Mouse (Mus musculus): ENCODE measurements around the gene Lrrc63. TPM values are rescaled to one million over a fixed set of nuclear protein-coding genes. Genes with fewer than 3 reads are reported as not detected.

Lrrc63 gene
- polyA plus RNA-seq, 1 experiment from 2014 or later: not detected

DNA sequence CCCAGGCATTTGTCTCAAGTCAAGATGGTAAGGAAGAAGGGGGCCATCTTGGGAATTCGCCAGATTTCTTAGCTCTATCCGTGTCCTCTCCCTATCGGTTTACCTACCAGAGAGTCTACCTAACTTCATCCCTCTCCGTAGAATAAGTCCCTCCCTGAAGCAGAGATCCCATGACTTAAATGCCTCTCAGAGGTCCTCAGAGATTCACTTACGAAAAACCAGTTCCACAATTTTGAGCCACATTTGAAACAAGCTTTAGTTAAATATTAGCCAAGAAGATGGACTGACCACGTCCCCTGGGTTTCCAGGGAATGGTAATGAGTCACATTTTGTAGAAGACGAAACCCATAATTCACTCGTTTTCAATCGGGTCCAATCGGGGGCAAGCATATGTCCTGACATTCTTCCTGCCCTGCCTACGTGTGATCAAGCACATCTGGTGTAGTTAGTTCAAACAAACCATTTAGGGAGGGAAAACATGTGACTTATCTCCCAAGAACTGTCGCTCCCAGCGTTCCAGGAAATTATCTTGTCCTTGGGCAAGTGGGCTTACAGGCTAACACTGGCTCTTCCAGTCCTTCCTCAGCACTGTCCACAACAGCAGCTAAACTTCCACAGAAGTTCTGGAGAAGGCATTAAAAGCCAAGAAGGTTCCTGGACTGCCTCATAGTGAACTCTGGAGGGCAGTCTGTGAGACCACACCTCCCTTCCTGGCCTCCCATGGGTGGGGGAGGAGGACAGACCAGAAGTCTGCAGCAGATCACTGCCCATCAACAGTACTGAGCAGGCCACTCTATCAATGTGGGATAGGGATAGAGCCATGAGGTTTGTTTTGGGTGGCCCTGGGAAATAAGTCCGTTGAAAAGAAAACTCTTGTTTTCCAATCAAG is 76.0 kb downstream of the Lrrc63 start:
- 85% methylated on average over 14 of the region's 14 CpGs for WGBS
- H3K9ac ChIP-seq: no peak overlapping the region
- H3K4me3 ChIP-seq (replicated peaks; ENCODE audit: low read length): no peak overlapping the region
- H3K4me1 ChIP-seq (replicated peaks; ENCODE audit: control insufficient read depth, insufficient read depth, low read length): no peaks in the 10 kb centered on the region
- H3K27ac ChIP-seq: no peak overlapping the region
- DNase-seq (ENCODE audit: low spot score): no peak
- H3K36me3 ChIP-seq (replicated peaks; ENCODE audit: control insufficient read depth, insufficient read depth): no peaks in the 10 kb centered on the region
- H3K27me3 ChIP-seq (ENCODE audit: control insufficient read depth, insufficient read depth, low read length): no peaks in the 10 kb centered on the region
- no peak for ATAC-seq (ENCODE audit: low FRiP score)
- no peaks in the 10 kb centered on the region for H3K9me3 ChIP-seq (ENCODE audit: control insufficient read depth, low read length)
- H3K4me2 ChIP-seq (replicated peaks): no peak overlapping the region

DNA sequence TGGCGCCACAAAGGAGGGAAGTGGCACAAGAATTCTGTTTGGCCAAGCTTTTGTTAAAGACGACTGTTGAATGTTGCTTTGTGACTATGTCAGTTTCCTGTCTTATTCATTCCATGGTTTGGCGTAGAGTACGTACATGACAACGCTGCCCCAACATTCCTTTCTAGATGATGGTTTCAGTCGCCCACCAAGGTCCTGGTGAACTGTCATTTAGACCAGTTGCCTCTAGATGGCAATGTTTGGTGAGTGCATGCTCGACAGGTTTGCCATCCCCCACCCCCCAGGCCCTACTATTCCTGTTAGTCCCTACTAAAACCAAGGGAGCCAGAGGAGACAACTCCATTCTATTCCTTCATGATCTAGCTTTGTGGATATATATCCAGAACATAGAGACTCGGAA is 78.2 kb downstream of the Lrrc63 start:
- Histone ChIP-seq H3K9ac (no peak overlapping the region), H3K4me1 (replicated peaks; ENCODE audit: control insufficient read depth, insufficient read depth, low read length) (no peaks in the 10 kb centered on the region), H3K4me2 (replicated peaks) (no peak overlapping the region), H3K36me3 (replicated peaks; ENCODE audit: control insufficient read depth, insufficient read depth) (no peaks in the 10 kb centered on the region), H3K4me3 (replicated peaks; ENCODE audit: low read length) (no peak overlapping the region), H3K9me3 (ENCODE audit: control insufficient read depth, low read length) (no peaks in the 10 kb centered on the region), H3K27ac (no peak overlapping the region), H3K27me3 (ENCODE audit: control insufficient read depth, insufficient read depth, low read length) (no peaks in the 10 kb centered on the region)
- no peak for ATAC-seq (ENCODE audit: low FRiP score)
- WGBS: 69% methylated on average over 8 of the region's 8 CpGs
- no peak for DNase-seq (ENCODE audit: low spot score)

DNA sequence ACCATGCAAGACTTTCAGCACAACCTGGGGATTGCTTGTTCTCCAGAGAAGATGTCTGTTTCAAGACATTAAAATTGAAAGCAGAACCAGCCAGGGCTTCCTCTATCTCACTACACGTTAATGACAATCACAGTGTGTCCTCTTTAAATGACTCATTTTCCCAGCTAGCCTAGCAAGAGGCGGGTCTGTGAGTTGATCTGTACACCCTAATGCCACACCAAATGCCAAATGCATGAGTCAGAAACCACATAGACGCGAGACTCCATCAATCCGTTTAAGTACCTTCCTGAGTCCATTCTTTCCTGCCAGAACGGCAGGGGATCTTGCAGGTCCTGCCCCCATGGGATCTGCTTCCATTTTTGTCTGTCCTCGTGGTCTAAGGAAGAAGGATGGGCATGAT is 85.5 kb downstream of the Lrrc63 start:
- WGBS: 81% methylated on average over 7 of the region's 7 CpGs
- no peak for ATAC-seq (ENCODE audit: low FRiP score)

DNA sequence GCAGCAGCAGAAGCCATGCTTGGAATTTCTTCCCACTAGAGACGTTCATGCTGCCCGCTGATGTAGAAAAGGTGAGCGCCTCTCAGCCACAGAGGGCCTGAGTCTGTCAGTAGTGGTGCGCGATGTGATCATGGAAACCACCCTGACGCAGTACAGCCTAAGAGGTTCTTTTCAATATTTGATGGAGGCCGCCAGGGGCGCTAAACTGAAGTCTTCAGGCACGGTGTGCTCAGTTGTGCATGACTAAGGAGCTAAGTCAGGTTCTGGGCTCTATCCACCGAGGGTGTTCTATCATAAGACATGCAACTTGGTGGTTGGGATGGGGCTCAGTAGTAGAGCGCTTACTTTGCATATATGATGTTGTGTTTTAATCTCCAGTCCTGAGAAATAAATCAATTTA is 95.2 kb downstream of the Lrrc63 start:
- WGBS: 62% methylated on average over 11 of the region's 11 CpGs
- no peak overlapping the region for H3K27ac ChIP-seq
- ATAC-seq (ENCODE audit: low FRiP score) (no peak), DNase-seq (ENCODE audit: low spot score) (no peak)
- no peaks in the 10 kb centered on the region for H3K9me3 ChIP-seq (ENCODE audit: control insufficient read depth, low read length)
- H3K4me1 ChIP-seq (replicated peaks; ENCODE audit: control insufficient read depth, insufficient read depth, low read length): no peaks in the 10 kb centered on the region
- no peak overlapping the region for H3K4me3 ChIP-seq (replicated peaks; ENCODE audit: low read length)
- H3K27me3 ChIP-seq (ENCODE audit: control insufficient read depth, insufficient read depth, low read length): no peaks in the 10 kb centered on the region
- H3K4me2 ChIP-seq (replicated peaks): no peak overlapping the region
- no peaks in the 10 kb centered on the region for H3K36me3 ChIP-seq (replicated peaks; ENCODE audit: control insufficient read depth, insufficient read depth)
- no peak overlapping the region for H3K9ac ChIP-seq

More for the DNA sequence above, 85.5 kb downstream of the Lrrc63 start:
- no peaks in the 10 kb centered on the region for H3K27me3 ChIP-seq (ENCODE audit: control insufficient read depth, insufficient read depth, low read length)
- no peak overlapping the region for H3K27ac ChIP-seq
- no peaks in the 10 kb centered on the region for H3K9me3 ChIP-seq (ENCODE audit: control insufficient read depth, low read length)
- H3K9ac ChIP-seq: no peak overlapping the region
- H3K36me3 ChIP-seq (replicated peaks; ENCODE audit: control insufficient read depth, insufficient read depth): no peaks in the 10 kb centered on the region
- DNase-seq (ENCODE audit: low spot score): no peak
- H3K4me1 ChIP-seq (replicated peaks; ENCODE audit: control insufficient read depth, insufficient read depth, low read length): no peaks in the 10 kb centered on the region
- H3K4me2 ChIP-seq (replicated peaks): no peak overlapping the region
- H3K4me3 ChIP-seq (replicated peaks; ENCODE audit: low read length): no peak overlapping the region

Other genes with a start within 250 kb of the Lrrc63 start
- 16.7 and 22.0 TPM in 2 replicates for gene Lrch1, start 183.0 kb downstream of the Lrrc63 start, polyA plus RNA-seq (2014; fragmentation: Nextera tagmentation; extraction: Ambion mirVana)
- gene Rubcnl, start 114.9 kb downstream of the Lrrc63 start, polyA plus RNA-seq (2014; fragmentation: Nextera tagmentation; extraction: Ambion mirVana): 0.13 and 0.27 TPM in 2 replicates
- gene Lcp1, start 220 bp upstream of the Lrrc63 start, polyA plus RNA-seq (2014; fragmentation: Nextera tagmentation; extraction: Ambion mirVana): 16.3 and 16.4 TPM in 2 replicates
- 0.17 TPM in 1 of 2 replicates, not detected in the other for gene Cpb2, start 111.4 kb upstream of the Lrrc63 start, polyA plus RNA-seq (2014; fragmentation: Nextera tagmentation; extraction: Ambion mirVana)
- 34.5 and 34.6 TPM in 2 replicates for gene Zc3h13, start 153.5 kb upstream of the Lrrc63 start, polyA plus RNA-seq (2014; fragmentation: Nextera tagmentation; extraction: Ambion mirVana)